Mouse (Mus musculus) forebrain, embryonic 13.5 days (tissue): ENCODE results near the gene Tmem86b. TPM values are rescaled to one million over a fixed set of nuclear protein-coding genes. Genes with fewer than 3 reads are reported as not detected.

Source experiments
- ATAC-seq: fragments of 200-750 bp; cut with Nextera tagmentation; 2 replicates; pipeline ENCODE4 v1.8.0; 2017
- H3K27ac ChIP-seq: fragments of 300-500 bp; sonication (generic); 2 replicates; pipeline ENCODE4 v1.5.1; 2015; ENCODE audit warnings: inconsistent platforms, mild to moderate bottlenecking, moderate library complexity
- H3K27me3 ChIP-seq: fragments of 300-500 bp; sonication (generic); 2 replicates; pipeline ENCODE4 v1.6.1; 2015; ENCODE audit warnings: mild to moderate bottlenecking, inconsistent platforms
- H3K36me3 ChIP-seq: fragments of 300-500 bp; sonication (generic); 2 replicates; pipeline ENCODE4 v1.6.1; 2015; ENCODE audit warnings: mild to moderate bottlenecking, inconsistent platforms; ENCODE audit not compliant: poor library complexity, severe bottlenecking
- H3K4me1 ChIP-seq: fragments of 300-500 bp; sonication (generic); 2 replicates; pipeline ENCODE4 v1.6.1; 2015; ENCODE audit warnings: inconsistent platforms
- H3K4me2 ChIP-seq: fragments of 300-500 bp; sonication (generic); 2 replicates; pipeline ENCODE4 v1.6.1; 2015; ENCODE audit warnings: inconsistent platforms, mild to moderate bottlenecking, moderate library complexity
- H3K4me3 ChIP-seq: fragments of 300-500 bp; sonication (generic); 2 replicates; pipeline ENCODE4 v1.5.1; 2015; ENCODE audit warnings: mild to moderate bottlenecking, inconsistent platforms
- H3K9ac ChIP-seq: fragments of 300-500 bp; sonication (generic); 2 replicates; pipeline ENCODE4 v1.6.1; 2015; ENCODE audit warnings: mild to moderate bottlenecking, inconsistent platforms
- H3K9me3 ChIP-seq: fragments of 300-500 bp; sonication (generic); replicated peaks from 2 replicates; pipeline ENCODE4 v1.6.1; 2016; ENCODE audit warnings: inconsistent platforms
- WGBS: fragments of 180-500 bp; shearing (Covaris S2); methylation state at CpG from one replicate; pipeline ENCODE4 v1.1.7; 2015; 5-methylcytosine and 5-hydroxymethylcytosine counted together
- polyA plus RNA-seq: library from polyadenylated mRNA; unstranded; fragments of >200 nt; fragmentation: Nextera tagmentation; extraction: Ambion mirVana; gene quantifications from 2 replicates; pipeline ENCODE4 v1.2.1, GENCODE M21; 2015

The Tmem86b gene
- polyA plus RNA-seq = 2.9 and 3.3 TPM in 2 replicates

DNA sequence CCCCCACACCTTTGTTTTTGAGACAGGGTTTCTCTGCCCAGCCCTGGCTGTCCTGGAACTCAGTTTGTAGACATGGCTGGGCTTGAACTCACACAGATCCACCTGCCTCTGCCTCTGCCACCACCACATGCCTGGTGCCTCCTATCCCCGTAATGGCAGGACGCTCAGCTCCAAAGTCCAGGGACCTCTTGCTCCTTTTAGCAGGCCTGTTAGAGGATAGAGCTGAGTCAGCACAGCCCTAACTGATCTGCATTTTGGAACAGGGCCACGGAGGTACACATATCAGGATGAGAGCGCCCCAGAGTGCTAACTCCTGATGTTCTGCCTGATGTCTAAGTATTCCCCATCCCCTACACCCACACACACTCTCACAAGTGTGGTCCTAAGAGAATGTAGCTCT is at the start of gene Tmem86b:
TSS of gene Tmem86b (minus strand) at position 392 of the 400 bp plus-strand sequence.
- no peak within 1 kb of the TSS for H3K4me3 ChIP-seq
- H3K36me3 ChIP-seq = peaks cover 76% of the 10 kb centered on the region
- no peak within 1 kb of the TSS for H3K4me2 ChIP-seq
- no peaks in the 10 kb centered on the region for H3K4me1 ChIP-seq
- ATAC-seq = no peak
- H3K9me3 ChIP-seq = no peaks in the 10 kb centered on the region
- H3K27ac ChIP-seq = no peak within 1 kb of the TSS
- 96% methylated on average over 4 of the region's 4 CpGs for WGBS
- no peaks in the 10 kb centered on the region for H3K27me3 ChIP-seq
- H3K9ac ChIP-seq = no peak within 1 kb of the TSS

DNA sequence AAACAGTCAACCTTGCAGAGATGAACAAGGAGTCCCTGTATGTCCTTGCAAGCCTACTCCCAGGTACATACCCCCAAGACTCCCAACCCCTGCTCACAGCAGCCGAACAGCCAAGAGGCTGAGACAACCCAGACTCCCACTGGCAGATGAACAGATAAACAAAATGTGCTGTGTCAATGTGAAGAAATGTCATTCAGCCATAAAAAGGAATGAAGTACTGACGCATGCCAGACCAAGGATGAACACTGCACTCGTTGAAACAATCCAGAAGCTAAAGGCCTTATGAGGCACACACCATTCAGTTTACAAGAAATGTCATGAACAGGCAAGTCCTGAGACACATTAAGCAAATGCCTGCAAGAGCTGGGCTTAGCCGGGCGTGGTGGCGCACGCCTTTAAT is 44.0 kb upstream of the Tmem86b start:
- no peak for ATAC-seq
- H3K4me2 ChIP-seq = no peak overlapping the region
- no peaks in the 10 kb centered on the region for H3K27me3 ChIP-seq
- no peaks in the 10 kb centered on the region for H3K9me3 ChIP-seq
- no peaks in the 10 kb centered on the region for H3K4me1 ChIP-seq
- peaks cover 82% of the 10 kb centered on the region for H3K36me3 ChIP-seq
- H3K27ac ChIP-seq = no peak overlapping the region
- no peak overlapping the region for H3K9ac ChIP-seq
- 92% methylated on average over 7 of the region's 7 CpGs for WGBS
- H3K4me3 ChIP-seq = no peak overlapping the region

DNA sequence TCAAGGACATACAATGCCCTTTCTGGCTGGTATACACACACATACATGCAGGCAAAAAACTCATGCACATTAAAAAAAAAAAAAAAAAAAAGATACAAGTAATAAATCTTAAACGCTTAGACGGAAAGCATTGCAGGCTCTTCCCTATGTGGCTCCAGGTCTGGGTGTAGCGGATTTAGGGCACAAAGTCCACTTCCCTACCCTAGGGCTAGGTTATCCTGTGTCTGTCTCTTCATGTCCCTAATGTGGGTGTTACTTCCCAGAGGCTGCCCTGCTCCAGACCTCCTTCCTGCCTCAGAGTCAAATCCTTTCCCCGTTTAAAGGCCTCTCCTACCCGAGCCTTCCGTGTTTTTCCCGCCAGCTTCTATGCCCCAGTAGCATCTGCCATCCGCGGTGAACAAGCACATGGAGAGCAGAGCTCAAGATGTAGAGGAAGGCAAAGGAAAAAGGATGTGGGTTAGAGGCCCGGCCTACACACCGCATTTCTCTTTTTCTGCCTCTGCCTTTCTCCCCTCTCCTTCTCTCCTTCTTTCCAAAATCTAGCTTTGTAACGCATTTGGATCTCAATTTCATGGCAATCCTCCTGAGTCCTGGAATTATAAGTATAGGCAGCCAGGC is 43.0 kb upstream of the Tmem86b start:
- no peaks in the 10 kb centered on the region for H3K4me1 ChIP-seq
- H3K9ac ChIP-seq = no peak overlapping the region
- WGBS = 96% methylated on average over 12 of the region's 12 CpGs
- ATAC-seq = no peak
- H3K4me3 ChIP-seq = no peak overlapping the region
- H3K27ac ChIP-seq = no peak overlapping the region
- peaks cover 81% of the 10 kb centered on the region for H3K36me3 ChIP-seq
- H3K9me3 ChIP-seq = no peaks in the 10 kb centered on the region
- no peaks in the 10 kb centered on the region for H3K27me3 ChIP-seq
- no peak overlapping the region for H3K4me2 ChIP-seq

DNA sequence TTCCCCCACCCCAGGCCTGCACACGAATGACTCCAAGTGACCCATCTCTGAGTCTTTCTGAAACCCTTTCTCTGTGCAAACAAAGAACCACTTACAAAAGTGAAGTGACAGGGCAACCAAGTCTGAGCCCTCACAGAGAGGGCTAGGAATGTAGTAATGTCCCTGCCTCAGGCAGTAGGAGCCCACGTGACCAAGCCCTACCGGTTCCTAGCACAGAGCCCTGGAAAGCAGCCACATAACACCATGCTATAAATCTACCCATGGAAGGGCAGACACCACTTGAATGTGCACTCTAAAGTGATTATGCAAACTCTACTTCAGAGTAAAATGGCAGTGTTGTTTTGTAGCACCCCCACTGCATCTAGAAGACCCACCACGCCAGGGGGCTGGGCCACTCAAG is 40.7 kb upstream of the Tmem86b start:
- H3K27me3 ChIP-seq = no peaks in the 10 kb centered on the region
- no peak overlapping the region for H3K4me2 ChIP-seq
- no peak overlapping the region for H3K4me3 ChIP-seq
- no peak overlapping the region for H3K9ac ChIP-seq
- WGBS = 81% methylated on average over 4 of the region's 4 CpGs
- peaks cover 85% of the 10 kb centered on the region for H3K36me3 ChIP-seq
- H3K27ac ChIP-seq = no peak overlapping the region
- ATAC-seq = no peak
- H3K9me3 ChIP-seq = no peaks in the 10 kb centered on the region
- no peaks in the 10 kb centered on the region for H3K4me1 ChIP-seq

DNA sequence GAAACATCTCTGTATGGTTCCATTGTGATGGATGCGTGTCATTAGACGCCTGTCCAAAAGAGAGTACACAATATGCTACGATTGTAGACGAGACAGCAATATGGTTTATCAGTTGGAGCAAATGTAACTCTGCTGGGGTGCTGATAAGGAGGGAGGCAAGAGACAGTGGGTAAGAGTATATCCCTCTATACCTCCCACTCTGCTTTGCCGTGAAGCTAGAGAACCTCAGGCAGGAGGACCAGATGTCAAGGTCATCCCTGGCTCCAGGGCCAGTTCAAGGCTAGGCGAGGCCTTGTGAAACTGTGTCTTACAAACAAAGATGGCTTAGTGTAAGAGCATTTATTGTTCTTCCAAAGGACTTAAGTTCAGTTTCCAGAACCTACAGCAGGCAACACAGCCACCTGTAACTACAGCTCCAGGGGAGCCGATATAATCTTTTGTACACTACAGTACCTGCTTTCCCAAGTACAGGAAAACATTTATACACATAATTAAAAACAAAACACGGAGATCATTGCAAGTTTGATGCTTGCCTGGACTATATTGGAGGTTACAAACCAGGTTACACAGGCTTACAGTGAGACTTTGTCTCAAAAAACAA is 39.5 kb upstream of the Tmem86b start:
- H3K9me3 ChIP-seq = no peaks in the 10 kb centered on the region
- H3K4me3 ChIP-seq = no peak overlapping the region
- no peak overlapping the region for H3K27ac ChIP-seq
- H3K9ac ChIP-seq = no peak overlapping the region
- H3K36me3 ChIP-seq = peaks cover 85% of the 10 kb centered on the region
- no peaks in the 10 kb centered on the region for H3K27me3 ChIP-seq
- 95% methylated on average over 8 of the region's 8 CpGs for WGBS
- no peak overlapping the region for H3K4me2 ChIP-seq
- H3K4me1 ChIP-seq = no peaks in the 10 kb centered on the region
- ATAC-seq = no peak

DNA sequence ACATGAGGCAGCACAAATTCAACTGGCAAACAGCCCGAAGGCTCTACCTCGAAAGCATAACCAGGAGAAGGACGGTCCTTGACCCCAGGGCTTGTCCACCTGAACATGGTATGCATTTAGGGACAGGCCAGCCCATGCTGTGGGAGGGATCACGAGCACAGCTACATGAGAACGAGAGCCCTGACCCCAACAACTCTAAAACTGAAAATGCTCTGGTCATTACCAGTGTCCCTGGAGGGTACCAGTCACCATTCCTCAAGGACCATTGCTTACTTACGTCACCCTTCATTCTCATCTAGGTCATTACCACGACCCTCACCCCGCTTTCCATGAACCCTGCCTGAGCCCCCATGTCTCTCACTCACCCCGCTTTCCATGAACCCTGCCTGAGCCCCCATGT is 37.9 kb upstream of the Tmem86b start:
- ATAC-seq = no peak
- WGBS = 95% methylated on average over 9 of the region's 9 CpGs
- Histone ChIP-seq H3K36me3 (peaks cover 82% of the 10 kb centered on the region), H3K27me3 (no peaks in the 10 kb centered on the region), H3K4me1 (no peaks in the 10 kb centered on the region), H3K9me3 (no peaks in the 10 kb centered on the region), H3K27ac (no peak overlapping the region), H3K4me3 (no peak overlapping the region), H3K9ac (no peak overlapping the region), H3K4me2 (no peak overlapping the region)

DNA sequence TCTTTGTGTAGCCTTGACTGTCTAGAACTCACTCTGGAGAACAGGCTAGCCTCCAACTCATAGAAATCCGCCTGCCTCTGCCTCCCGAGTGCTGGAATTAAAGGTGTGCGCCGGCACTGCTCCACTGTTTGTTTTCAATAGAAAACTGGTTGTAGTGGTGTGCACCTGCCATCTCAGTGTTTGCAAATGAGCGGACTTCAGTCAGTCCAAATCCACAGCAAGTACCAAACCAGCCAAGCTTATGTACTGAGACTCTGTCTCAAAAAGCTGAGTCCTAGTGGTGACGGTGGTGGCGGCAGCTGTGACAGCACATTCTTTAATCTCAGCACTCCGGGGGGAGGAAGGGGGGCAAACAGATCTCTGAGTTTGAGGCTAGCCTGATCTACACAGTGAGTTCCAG is 37.3 kb upstream of the Tmem86b start:
- Histone ChIP-seq H3K4me2 (no peak overlapping the region), H3K9me3 (no peaks in the 10 kb centered on the region), H3K4me3 (no peak overlapping the region), H3K9ac (no peak overlapping the region), H3K36me3 (peaks cover 81% of the 10 kb centered on the region), H3K4me1 (no peaks in the 10 kb centered on the region), H3K27me3 (no peaks in the 10 kb centered on the region), H3K27ac (no peak overlapping the region)
- 94% methylated on average over 8 of the region's 8 CpGs for WGBS
- ATAC-seq = no peak

DNA sequence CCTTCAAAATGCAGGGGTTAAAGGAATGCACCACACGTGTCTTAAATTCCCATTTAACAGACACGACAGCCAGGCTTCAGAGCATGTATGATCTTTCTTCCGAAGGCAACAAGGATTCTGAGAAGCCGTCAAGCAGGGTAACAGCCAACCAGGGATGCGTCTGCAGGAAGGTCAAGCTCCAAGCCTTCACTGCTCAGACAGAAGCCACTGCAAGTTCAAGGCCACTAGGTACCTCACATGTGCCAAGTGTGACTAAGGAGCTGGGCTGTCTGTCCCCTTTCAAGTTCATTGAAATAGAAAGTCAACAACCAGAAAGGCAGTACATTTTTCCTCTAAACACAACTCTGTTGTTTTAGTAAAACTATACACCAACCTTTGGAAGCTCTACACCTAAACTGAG is 35.6 kb upstream of the Tmem86b start:
- Histone ChIP-seq H3K27me3 (no peaks in the 10 kb centered on the region), H3K4me2 (no peak overlapping the region), H3K9ac (no peak overlapping the region), H3K4me1 (no peaks in the 10 kb centered on the region), H3K36me3 (peaks cover 80% of the 10 kb centered on the region), H3K27ac (no peak overlapping the region), H3K4me3 (no peak overlapping the region), H3K9me3 (no peaks in the 10 kb centered on the region)
- 96% methylated on average over 5 of the region's 5 CpGs for WGBS
- no peak for ATAC-seq

DNA sequence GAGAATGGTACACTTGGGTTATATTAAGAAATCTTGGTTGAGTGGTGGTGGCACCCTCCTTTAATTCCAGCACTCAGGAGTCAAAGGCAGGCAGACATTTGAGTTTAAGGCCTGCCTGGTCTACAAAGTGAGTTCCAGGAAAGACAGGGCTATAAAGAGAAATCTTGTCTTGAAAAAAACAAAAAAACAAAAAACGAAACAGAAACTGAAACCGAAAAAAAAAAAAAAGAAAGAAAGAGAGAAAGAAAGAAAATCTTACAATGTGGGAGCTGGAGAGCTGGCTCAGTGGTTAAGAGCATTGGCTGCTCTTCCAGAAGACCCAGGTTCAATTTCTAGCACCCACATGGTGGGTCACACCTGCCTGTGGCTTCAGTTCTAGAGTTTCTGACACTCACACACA is 32.5 kb upstream of the Tmem86b start:
- Histone ChIP-seq H3K27me3 (no peaks in the 10 kb centered on the region), H3K4me3 (no peak overlapping the region), H3K9me3 (no peaks in the 10 kb centered on the region), H3K4me1 (peaks cover 15% of the 10 kb centered on the region), H3K4me2 (no peak overlapping the region), H3K27ac (no peak overlapping the region), H3K9ac (no peak overlapping the region), H3K36me3 (peaks cover 54% of the 10 kb centered on the region)
- WGBS = 91% methylated on average over 2 of the region's 2 CpGs
- ATAC-seq = no peak

DNA sequence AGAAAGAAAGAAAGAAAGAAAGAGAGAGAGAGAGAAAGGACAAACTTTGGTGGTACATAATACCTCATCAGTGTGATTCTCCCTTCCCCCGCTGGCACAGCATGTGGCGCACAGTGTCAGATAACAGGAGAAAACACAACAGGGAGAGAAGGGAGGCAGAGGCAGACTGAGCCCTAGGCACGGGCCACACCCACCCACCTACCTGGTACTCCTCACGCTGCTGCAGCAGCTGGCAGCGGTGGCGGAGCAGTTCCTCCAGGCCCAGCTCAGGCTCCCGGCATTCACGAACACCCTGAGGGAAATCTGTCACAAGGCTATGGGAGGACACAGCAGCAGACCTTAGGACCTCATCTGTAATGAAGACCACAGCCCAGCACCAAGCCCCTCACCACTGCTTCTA is 32.0 kb upstream of the Tmem86b start:
- Histone ChIP-seq H3K4me2 (no peak overlapping the region), H3K36me3 (peaks cover 48% of the 10 kb centered on the region), H3K4me1 (peaks cover 15% of the 10 kb centered on the region), H3K9me3 (no peaks in the 10 kb centered on the region), H3K27me3 (no peaks in the 10 kb centered on the region), H3K27ac (no peak overlapping the region), H3K9ac (peak overlapping the region; percentile 30; the same call in 1 of the 2 replicates), H3K4me3 (no peak overlapping the region)
- WGBS = 82% methylated on average over 8 of the region's 8 CpGs
- no peak for ATAC-seq

DNA sequence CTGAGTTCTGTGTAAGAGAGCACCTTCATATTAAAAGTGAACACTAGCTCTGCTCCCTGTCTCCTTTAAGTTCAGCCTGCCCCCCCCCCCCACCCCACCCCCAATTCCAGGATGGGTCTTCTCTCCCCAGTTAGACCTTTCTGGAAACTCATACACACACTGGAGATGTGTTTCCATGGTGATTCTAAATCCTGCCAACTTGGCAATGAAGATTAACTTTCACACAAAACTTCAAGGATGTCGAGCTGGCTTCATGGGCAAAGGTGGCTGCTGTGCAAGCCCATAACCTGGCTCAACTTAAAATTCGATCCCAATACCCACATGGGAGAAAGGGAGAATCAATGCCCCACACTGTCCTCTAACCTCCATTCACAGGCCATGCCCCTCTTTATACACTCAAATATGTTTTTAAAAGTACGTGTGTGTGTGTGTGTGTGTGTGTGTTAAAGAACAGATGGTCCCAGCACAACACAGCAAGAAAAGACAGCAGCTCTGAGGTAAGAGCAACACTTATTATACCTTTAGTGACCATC is 28.8 kb upstream of the Tmem86b start:
- H3K9ac ChIP-seq = peak overlapping the region; percentile 95
- no peaks in the 10 kb centered on the region for H3K9me3 ChIP-seq
- H3K4me2 ChIP-seq = peak overlapping the region; percentile 98
- H3K4me3 ChIP-seq = peak overlapping the region; percentile 88
- H3K4me1 ChIP-seq = peaks cover 42% of the 10 kb centered on the region
- H3K27ac ChIP-seq = peak overlapping the region; percentile 97
- ATAC-seq = no peak
- whole genome bisulfite sequencing = 51% methylated on average over 3 of the region's 3 CpGs
- no peaks in the 10 kb centered on the region for H3K27me3 ChIP-seq
- H3K36me3 ChIP-seq = peaks cover 23% of the 10 kb centered on the region

DNA sequence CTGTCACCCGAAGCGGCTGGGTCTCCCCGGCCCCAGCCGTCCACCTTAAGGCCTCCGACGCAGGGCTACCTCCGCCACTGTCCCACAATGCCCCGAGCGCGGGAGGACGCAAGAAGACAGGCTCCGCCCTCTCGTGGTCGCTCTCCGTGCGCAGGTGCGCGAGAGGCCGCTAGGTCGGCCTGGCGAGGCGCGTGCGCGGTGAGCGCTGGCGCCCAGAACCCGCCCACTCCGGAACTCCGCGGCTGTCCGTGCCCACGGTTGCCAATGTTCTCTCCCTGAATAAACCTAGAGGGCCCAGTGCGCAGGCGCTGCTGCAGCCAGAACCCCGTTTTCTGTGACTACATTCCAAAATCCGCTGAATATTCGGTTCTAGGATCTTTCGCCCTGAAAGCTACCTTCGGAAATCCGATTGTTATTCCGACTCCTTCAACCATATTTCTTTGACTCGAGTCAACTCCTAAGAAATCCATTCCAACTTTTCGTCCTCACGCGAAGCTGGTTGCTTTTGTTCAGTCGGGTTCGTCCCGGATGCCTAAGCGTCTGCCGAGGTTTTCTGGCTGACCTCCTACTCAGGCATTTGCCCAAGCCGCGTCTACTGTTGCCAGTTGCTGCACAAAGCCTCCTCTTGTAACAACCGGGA is 27.8 kb upstream of the Tmem86b start, which contains the start of gene Ppp6r1:
TSS of gene Ppp6r1 (minus strand) at position 108 of the 640 bp plus-strand sequence.
- Histone ChIP-seq H3K4me2 (peak within 1 kb of the TSS; percentile 98), H3K9ac (peak within 1 kb of the TSS; percentile 95), H3K27me3 (no peaks in the 10 kb centered on the region), H3K4me3 (peak within 1 kb of the TSS; percentile 88), H3K9me3 (no peaks in the 10 kb centered on the region), H3K27ac (peak within 1 kb of the TSS; percentile 97), H3K4me1 (peaks cover 49% of the 10 kb centered on the region), H3K36me3 (peaks cover 14% of the 10 kb centered on the region)
- peak; percentile 97 for ATAC-seq
- under 1% methylated on average over 54 of the region's 54 CpGs for WGBS
